ENCODE assay signal across 34 mouse cellular contexts in genomic region chr13:55437111-55437629, GRCm38 (mm10). TPM values are rescaled to one million over a fixed set of nuclear protein-coding genes. Genes with fewer than 3 reads are reported as not detected.
"Had no signal": no experiment of that assay in that cellular context is flagged by ENCODE, and none has a peak within 500 bp of the region (broad histone marks: within the 10 kb centered on the region; RNA-seq: fewer than 3 reads in every experiment).

No protein-coding gene starts in this region.

RNA-seq across cellular contexts. Expression of gene F12, which starts 10.6 kb away (rescaled TPM):
- total RNA-seq: gastrocnemius, adult 8-10 months; gastrocnemius, postnatal 14 days; gastrocnemius, postnatal 36 days; heart, adult 18-20 months; heart, adult 8-10 months; heart, postnatal 10 days; heart, postnatal 25 days; heart, postnatal 4 days had no signal
- polyA plus RNA-seq: heart, embryonic 14.5 days; hindbrain, embryonic 12.5 days; kidney, embryonic 14.5 days; limb, embryonic 11.5 days had no signal

RNA-seq across cellular contexts. Expression of gene Pfn3, which starts 22.1 kb away (rescaled TPM):
- total RNA-seq: gastrocnemius, adult 18-20 months; gastrocnemius, adult 8-10 months; gastrocnemius, postnatal 14 days; gastrocnemius, postnatal 36 days; heart, adult 18-20 months; heart, adult 8-10 months; heart, postnatal 10 days; heart, postnatal 25 days; heart, postnatal 4 days; layer of hippocampus, adult 8-10 months; layer of hippocampus, postnatal 14 days; layer of hippocampus, postnatal 36 days; left cerebral cortex, adult 18-20 months; left cerebral cortex, adult 8-10 months; left cerebral cortex, postnatal 25 days; liver, adult 2 months had no signal
- polyA plus RNA-seq: heart, embryonic 10.5 days; heart, embryonic 12.5 days; heart, embryonic 14.5 days; heart, embryonic 16.5 days; hindbrain, embryonic 10.5 days; hindbrain, embryonic 12.5 days; inflammation-experienced regulatory T-cells, adult 6 months; intestine, embryonic 15.5 days; intestine, postnatal 0 days; kidney, embryonic 14.5 days; large intestine, adult 2 months; limb, embryonic 11.5 days; limb, embryonic 15.5 days; liver, adult 2 months; liver, embryonic 12.5 days had no signal

RNA-seq across cellular contexts. Expression of gene Prr7, which starts 26.9 kb away (rescaled TPM):
- total RNA-seq: liver, adult 2 months had no signal
- polyA plus RNA-seq: liver, embryonic 12.5 days had no signal

RNA-seq across cellular contexts. Expression of gene Slc34a1, which starts 39.2 kb away (rescaled TPM):
- total RNA-seq: gastrocnemius, adult 8-10 months; gastrocnemius, postnatal 14 days; gastrocnemius, postnatal 36 days; heart, adult 18-20 months; heart, adult 8-10 months; heart, postnatal 10 days; heart, postnatal 25 days; heart, postnatal 4 days; layer of hippocampus, adult 18-20 months; layer of hippocampus, adult 8-10 months; layer of hippocampus, postnatal 14 days; layer of hippocampus, postnatal 36 days; left cerebral cortex, adult 18-20 months; left cerebral cortex, postnatal 10 days; left cerebral cortex, postnatal 25 days; liver, adult 2 months had no signal
- polyA plus RNA-seq: heart, embryonic 10.5 days; heart, embryonic 12.5 days; heart, embryonic 14.5 days; heart, embryonic 16.5 days; hindbrain, embryonic 12.5 days; hindbrain, embryonic 14.5 days; hindbrain, embryonic 16.5 days; intestine, embryonic 15.5 days; limb, embryonic 11.5 days; liver, embryonic 12.5 days had no signal
